Mouse (Mus musculus) embryonic fibroblast, embryonic 13.5 days (primary cell): ENCODE measurements around the gene Clta.

Experiments used
- CTCF ChIP-seq: IDR thresholded peaks from 2 replicates; pipeline ENCODE4 v1.5.1; 2011; ENCODE audit warnings: mild to moderate bottlenecking, control low read depth, low read length, moderate library complexity, borderline replicate concordance; ENCODE audit not compliant: insufficient read depth
- POLR2A ChIP-seq: IDR thresholded peaks from 2 replicates; pipeline ENCODE4 v1.6.1; 2011; ENCODE audit warnings: low read depth, mild to moderate bottlenecking, control low read depth, low read length, moderate library complexity

GRCm38 (mm10) chr4:43964326-43964833 lies 39.9 kb upstream of the Clta start:
- no peak for TF ChIP-seq CTCF
- TF ChIP-seq POLR2A = no peak
